ENCODE assay signal across 8 mouse cellular contexts in genomic region chr19:28160582-28160981, GRCm38 (mm10).
A peak's percentile ranks its signal among the peaks of the same experiment; 100 is the strongest.
DNase-seq lines count a peak whose midpoint lies in the region; ATAC-seq and TF ChIP-seq lines count a peak whose summit lies in the region.
"Had no signal": no experiment of that assay in that cellular context is flagged by ENCODE, and none has a peak within 500 bp of the region (broad histone marks: within the 10 kb centered on the region; RNA-seq: fewer than 3 reads in every experiment).

No protein-coding gene starts in this region.

- no peak for DNase-seq in kidney, postnatal 0 days (ENCODE audit: low spot score)
- DNase-seq in B cell, adult 2 months: peak; percentile 19 to 27
- no peak for DNase-seq in ES-E14 (ENCODE audit: low read depth, low spot score)
- DNase-seq in lung, postnatal 36 days: peak; percentile 25
- no peak for DNase-seq in cerebellum, adult 9-11 months

- no peak overlapping the region for H3K9ac ChIP-seq in kidney, postnatal 0 days (ENCODE audit: low read depth, low read length)
- no peak overlapping the region for H3K9ac ChIP-seq in kidney, embryonic 15.5 days
- H3K9ac ChIP-seq in ES-E14 (ENCODE audit: insufficient read depth, low read depth, low read length, poor library complexity, severe bottlenecking): no peak overlapping the region

- H3K36me3 ChIP-seq in kidney, postnatal 0 days (ENCODE audit: insufficient read depth, low read length): no peaks in the 10 kb centered on the region
- no peaks in the 10 kb centered on the region for H3K36me3 ChIP-seq in kidney, embryonic 15.5 days
- H3K36me3 ChIP-seq in ES-E14 (ENCODE audit: control insufficient read depth, insufficient read depth, low read length, poor library complexity, severe bottlenecking): no peaks in the 10 kb centered on the region

- H3K4me3 ChIP-seq in kidney, postnatal 0 days (replicated peaks; ENCODE audit: low read depth, low read length): no peak overlapping the region
- no peak overlapping the region for H3K4me3 ChIP-seq in kidney, embryonic 15.5 days (replicated peaks)
- H3K4me3 ChIP-seq in ES-E14 (ENCODE audit: insufficient read depth in 1 of 2, low read depth in 1 of 2, low read length in 2 of 2, poor library complexity in 1 of 2, severe bottlenecking in 1 of 2): no peak overlapping the region

- H3K4me2 ChIP-seq in kidney, postnatal 0 days (ENCODE audit: low read length): no peak overlapping the region
- H3K4me2 ChIP-seq in kidney, embryonic 15.5 days: no peak overlapping the region

- H3K27me3 ChIP-seq in kidney, postnatal 0 days (ENCODE audit: insufficient read depth, low read length): no peaks in the 10 kb centered on the region
- H3K27me3 ChIP-seq in kidney, embryonic 15.5 days: no peaks in the 10 kb centered on the region

- WGBS in kidney, postnatal 0 days: 80% methylated on average over 4 of the region's 4 CpGs
- WGBS in kidney, embryonic 15.5 days: 83% methylated on average over 4 of the region's 4 CpGs

- H3K9me3 ChIP-seq in kidney, postnatal 0 days (replicated peaks; ENCODE audit: low read length): no peaks in the 10 kb centered on the region
- H3K9me3 ChIP-seq in kidney, embryonic 15.5 days (replicated peaks): no peaks in the 10 kb centered on the region
- no peaks in the 10 kb centered on the region for H3K9me3 ChIP-seq in ES-E14 (ENCODE audit: control insufficient read depth, insufficient read depth, low read depth, low read length)

- in situ Hi-C loops in ES-E14 (cut with MboI; ENCODE audit: low sequenced_read_pairs in 2 of 2, unreplicated experiment in 2 of 2): loop anchor here (10.0 to 25.0 kb wide), 3 partner anchors 202 to 604 kb away; no protein-coding TSS in a partner anchor

- no peaks in the 10 kb centered on the region for H3K4me1 ChIP-seq in kidney, postnatal 0 days (replicated peaks; ENCODE audit: insufficient read depth, low read length)
- H3K4me1 ChIP-seq in kidney, embryonic 15.5 days: no peaks in the 10 kb centered on the region
- no peaks in the 10 kb centered on the region for H3K4me1 ChIP-seq in ES-E14 (ENCODE audit: control insufficient read depth in 2 of 2, insufficient read depth in 2 of 2, low read length in 2 of 2, poor library complexity in 1 of 2)

- H3K27ac ChIP-seq in kidney, postnatal 0 days: no peak overlapping the region
- H3K27ac ChIP-seq in kidney, embryonic 15.5 days: no peak overlapping the region
- no peak overlapping the region for H3K27ac ChIP-seq in ES-E14 (ENCODE audit: insufficient read depth, low read depth, low read length, poor library complexity, severe bottlenecking)
- H3K27ac ChIP-seq: macrophage had no signal

- peak; percentile 58 for TF ChIP-seq CTCF in kidney, postnatal 0 days (IDR thresholded peaks at IDR 0.05; ENCODE audit: low read depth)

- no peak for ATAC-seq in kidney, postnatal 0 days (replicated peaks; ENCODE audit: low FRiP score, low read depth)
- no peak for ATAC-seq in kidney, embryonic 15.5 days (replicated peaks; ENCODE audit: low FRiP score)
- ATAC-seq in granulocyte monocyte progenitor cell, adult 5-6 weeks (replicated peaks; ENCODE audit: poor library complexity, severe bottlenecking): no peak

TF ChIP-seq in ES-E14, 5 proteins besides CTCF, POLR2A, EP300 and RAD21:
- peak; percentile 85 for TF ChIP-seq ZC3H11A (IDR thresholded peaks at IDR 0.05; ENCODE audit: borderline replicate concordance, low read depth, low read length)
- no peak for TF ChIP-seq CHD2 (IDR thresholded peaks at IDR 0.05; ENCODE audit: low read depth, low read length)

Comparison
In these comparisons a context has a peak if more than half of its experiments do, and no peak if none do; other contexts are left out.
1. DNase-seq: peak in B cell, adult 2 months (2 of 2) and lung, postnatal 36 days (single experiment); none in kidney, postnatal 0 days (single experiment), ES-E14 (single experiment) and cerebellum, adult 9-11 months (single experiment).